Mouse (Mus musculus) skeletal muscle tissue, adult 2 months (tissue): ENCODE measurements around the gene Scrt2.

Experiments
- DNase-seq: peaks from one replicate; pipeline ENCODE4 v3.0.0-alpha.2; 2012; ENCODE audit warnings: low read depth, low spot score

The Scrt2 gene

DNA sequence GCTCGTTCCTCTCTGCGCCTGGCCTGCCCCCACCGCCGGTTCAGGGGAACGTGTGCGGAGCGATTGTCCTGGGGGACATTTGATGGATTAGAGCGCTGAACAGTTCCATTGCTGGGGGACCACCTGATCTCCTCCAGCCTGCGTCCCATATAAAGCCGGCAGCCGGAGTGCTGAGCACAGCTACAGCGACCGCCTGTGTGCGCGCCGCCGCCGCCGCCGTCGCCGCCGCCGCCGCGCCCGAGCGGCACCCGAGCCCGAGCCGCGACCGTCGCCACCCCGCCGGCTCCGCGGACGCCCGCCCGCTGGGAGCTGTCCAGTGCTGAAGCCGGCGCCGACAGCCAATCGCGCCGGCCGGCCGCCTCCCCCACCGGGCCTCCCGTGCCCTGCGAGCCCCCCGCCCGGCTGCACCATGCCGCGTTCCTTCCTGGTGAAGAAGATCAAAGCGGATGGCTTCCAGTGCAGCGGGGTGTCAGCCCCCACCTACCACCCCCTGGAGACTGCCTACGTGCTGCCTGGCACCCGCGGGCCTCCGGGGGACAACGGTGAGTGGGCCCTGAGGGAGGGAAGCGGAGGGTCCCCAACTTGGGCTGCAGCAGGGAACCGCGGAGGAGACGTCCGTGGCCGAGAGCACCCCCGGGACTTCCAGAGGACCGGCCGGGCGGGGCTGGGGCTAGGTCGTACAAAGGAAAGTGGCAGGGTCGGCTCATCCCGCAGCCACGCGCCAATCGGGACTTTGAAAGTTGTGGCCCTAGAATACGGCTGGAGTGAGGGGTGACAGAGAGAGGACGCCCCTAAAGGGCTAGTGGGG lies 516 bp downstream of the Scrt2 start:
- peak; percentile 21 for DNase-seq

DNA sequence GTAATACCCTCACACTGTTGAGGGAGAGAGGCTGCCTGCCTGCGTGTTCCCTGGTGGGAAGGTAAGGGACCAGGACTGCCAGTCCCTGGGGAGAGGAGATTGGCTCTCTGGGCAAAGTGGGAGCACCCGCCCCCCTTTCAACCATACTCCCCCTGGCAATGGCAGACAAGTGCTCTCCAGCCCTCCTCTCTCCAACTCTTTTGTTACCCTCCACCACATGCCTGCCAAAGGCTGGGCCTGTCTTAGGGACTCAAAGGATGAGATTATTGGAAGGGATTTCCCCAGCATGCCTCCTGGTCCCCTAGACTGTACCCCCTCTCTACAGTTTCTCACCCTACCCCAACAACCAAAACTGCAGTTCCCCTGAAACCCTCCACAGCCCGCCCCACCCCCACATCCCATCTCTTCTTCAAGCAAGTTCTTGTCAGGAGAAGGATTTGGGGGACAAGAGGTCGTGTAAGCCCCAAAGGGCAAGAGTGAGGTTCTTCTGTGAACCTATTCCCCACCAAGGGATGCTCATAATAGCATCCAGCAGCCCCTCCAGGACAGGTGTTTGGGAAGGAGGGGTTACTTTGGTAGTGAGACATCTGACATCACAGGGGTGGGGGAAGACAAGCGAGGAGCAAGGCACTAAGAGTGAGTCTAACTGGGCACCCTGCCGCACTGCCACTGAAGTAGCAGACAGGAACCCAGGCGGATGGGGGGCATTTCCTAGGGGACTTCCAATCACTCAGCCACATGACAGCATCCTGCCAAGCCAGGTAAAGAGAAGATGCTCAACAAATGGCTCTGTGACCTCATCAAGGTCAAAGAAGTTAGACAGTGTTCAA lies 1.3 kb downstream of the Scrt2 start:
- DNase-seq: no peak

GRCm38 (mm10) chr2:152083411-152083810 lies 2.1 kb downstream of the Scrt2 start:
- DNase-seq: no peak

GRCm38 (mm10) chr2:152084298-152084697 lies 3.0 kb downstream of the Scrt2 start:
- no peak for DNase-seq

GRCm38 (mm10) chr2:152085414-152085813 lies 4.1 kb downstream of the Scrt2 start:
- DNase-seq: no peak

DNA sequence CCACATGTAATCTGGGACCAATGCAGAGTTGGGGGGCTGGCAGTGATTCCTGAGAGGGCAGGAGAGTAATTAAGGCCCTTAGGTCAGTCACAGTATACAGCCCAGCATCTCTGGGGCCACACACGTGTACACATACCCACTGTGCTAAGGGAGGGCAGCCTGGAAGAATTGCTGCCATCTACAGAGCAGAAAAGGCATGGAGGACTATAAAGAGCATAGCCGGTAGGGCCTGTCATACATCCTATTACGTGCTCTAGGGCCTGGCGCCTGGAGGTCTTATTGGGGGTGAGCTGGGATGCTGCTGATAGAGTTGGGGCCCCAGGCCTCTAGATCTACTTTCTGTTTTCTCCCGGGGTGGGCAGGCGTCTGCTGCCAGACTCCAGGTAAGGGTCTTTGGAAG lies 5.1 kb downstream of the Scrt2 start:
- DNase-seq: no peak

- DNase-seq: no peak
These were observed 5.8 kb downstream of the Scrt2 start for GRCm38 (mm10) chr2:152087111-152087510.

DNA sequence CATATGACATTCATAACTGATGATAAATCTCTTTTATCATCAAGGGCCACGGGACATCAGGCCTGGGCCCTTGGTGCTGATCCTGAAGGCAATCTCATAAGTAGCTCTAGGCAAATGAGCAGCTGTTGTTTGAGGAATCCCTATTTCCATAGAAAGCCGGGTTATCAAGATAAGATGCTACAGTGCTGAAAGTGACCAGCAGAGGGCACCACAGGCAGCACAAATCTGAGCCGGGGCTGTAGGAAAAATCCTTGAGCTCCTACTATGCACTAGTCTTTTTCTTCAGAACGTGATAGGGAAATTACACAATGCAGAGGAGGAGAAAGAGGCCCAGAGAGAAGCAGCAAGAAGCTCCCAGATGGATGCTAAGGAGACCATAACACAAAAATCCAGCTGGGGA lies 7.7 kb downstream of the Scrt2 start:
- no peak for DNase-seq

DNA sequence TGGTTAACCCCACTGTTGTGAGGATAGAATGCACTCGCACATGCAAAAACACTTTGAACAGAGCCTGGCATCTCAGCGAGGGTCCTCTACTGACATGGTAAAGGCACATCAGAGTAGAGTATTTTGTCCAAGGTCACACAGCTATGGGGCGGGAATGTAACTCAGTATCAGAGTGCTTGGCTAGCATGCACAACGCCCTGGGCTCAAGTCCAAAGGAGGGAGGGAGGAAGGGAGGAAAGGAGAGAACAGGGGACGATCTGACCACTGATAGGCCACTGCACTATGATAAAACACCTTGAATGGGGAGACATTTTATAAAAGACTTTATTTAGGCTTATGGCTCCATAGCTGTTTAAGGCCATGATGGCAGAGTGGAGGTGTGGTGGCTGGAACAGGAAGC lies 8.3 kb downstream of the Scrt2 start:
- DNase-seq: no peak

DNA sequence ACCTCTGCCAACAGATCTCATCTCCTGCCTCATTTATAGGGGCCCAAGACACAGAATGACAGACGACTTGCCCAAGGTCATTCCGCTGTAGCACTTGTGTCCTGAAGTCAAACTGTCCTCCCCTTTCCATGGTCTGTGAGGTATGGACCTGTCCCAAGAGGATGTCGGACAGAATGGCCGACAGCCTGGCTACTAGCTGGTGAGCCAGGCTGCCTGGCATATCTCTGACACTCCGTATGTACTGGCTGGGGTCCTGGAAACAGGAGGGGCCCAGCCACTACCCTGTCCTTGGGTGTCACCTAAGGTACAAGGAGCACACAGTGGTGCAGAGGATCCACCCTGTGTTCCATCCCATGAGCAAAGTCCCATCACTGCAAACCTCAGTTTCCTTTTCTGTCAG lies 9.2 kb downstream of the Scrt2 start:
- no peak for DNase-seq

- no peak for DNase-seq
These were observed 10.2 kb downstream of the Scrt2 start for GRCm38 (mm10) chr2:152091342-152092056.

DNA sequence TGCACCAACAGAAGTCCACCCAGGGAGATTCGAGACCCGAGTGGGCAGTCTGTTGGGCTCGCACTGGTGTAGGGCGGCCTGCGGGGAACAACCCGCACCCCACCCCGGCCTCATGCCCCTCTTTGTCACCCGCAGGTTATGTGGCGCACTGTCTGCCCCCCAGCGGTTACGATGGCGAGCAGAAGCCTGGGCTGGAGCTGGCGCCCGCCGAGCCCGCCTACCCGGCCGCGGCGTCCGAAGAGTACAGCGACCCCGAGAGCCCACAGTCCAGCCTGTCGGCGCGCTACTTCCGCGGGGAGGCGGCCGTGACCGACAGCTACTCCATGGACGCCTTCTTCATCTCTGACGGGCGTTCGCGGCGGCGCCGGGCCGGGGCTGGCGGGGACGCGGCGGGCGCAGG lies 11.6 kb downstream of the Scrt2 start:
- DNase-seq: no peak

DNA sequence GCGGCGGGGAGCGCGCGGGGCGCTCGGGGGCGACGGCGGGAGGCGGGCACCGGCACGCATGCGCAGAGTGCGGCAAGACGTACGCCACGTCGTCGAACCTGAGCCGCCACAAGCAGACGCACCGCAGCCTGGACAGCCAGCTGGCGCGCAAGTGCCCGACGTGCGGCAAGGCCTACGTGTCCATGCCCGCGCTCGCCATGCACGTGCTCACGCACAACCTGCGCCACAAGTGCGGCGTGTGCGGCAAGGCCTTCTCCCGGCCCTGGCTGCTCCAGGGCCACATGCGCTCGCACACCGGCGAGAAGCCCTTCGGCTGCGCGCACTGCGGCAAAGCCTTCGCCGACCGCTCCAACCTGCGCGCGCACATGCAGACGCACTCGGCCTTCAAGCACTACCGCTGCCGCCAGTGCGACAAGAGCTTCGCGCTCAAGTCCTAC lies 12.0 kb downstream of the Scrt2 start:
- no peak for DNase-seq

GRCm38 (mm10) chr2:152094856-152095545 lies 13.7 kb downstream of the Scrt2 start:
- DNase-seq: no peak

DNA sequence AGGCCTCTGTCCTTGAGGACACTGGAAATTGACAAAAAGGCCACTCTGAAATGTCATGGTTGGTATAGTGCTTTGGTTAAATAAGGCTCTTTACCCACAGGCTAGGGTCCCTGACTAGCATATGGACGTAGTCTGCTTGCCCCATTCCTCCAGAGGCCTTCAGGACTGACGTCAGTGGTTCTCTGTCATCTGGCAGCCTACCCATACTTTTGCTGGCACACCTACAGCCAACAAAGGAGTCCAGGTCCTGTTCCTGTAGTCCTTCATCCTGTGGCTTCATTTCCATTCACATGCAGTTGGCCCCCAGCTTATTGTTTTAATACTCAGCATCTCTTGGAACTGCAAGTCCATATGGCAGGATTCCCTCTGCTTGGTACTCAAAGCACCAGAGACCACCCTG lies 15.6 kb downstream of the Scrt2 start:
- no peak for DNase-seq

DNA sequence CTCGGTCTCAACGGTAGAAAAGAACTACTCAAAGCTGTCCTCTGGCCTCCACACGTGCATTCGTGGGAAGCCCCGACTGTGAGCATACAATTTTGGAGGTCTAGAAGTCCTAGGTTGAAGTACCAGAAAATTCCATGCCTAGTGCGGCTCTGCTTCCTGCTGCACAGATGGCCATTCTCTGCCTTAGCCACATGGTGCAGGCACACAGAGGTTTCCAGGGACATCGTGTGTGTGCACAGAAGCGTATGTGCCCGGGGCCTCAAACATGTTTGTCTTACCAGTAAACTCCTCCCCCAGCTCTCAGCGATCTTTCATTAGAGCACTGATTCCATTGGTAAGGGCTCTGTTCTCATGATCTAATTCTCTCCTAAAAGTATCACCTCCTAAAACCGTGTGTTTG lies 16.6 kb downstream of the Scrt2 start:
- DNase-seq: no peak

DNA sequence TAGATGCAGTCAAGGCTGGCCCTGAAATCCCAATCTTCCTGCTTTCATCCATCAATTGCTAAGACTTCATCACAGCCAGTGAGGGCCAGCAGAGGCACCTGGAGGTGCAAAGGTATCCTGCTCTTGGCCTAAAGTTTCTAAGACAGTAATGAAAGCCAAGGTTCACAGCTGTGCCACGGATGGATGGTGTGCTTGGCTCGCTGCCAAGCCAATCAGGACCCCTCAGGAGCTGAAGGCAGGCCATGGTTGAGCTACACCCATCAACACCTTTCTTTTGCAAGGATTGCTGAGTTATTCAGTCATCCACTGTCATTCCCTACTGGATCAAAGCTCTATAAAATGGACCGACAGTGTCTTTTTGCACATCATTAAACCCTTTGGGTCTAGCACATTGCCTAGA lies 18.2 kb downstream of the Scrt2 start:
- DNase-seq: no peak

DNA sequence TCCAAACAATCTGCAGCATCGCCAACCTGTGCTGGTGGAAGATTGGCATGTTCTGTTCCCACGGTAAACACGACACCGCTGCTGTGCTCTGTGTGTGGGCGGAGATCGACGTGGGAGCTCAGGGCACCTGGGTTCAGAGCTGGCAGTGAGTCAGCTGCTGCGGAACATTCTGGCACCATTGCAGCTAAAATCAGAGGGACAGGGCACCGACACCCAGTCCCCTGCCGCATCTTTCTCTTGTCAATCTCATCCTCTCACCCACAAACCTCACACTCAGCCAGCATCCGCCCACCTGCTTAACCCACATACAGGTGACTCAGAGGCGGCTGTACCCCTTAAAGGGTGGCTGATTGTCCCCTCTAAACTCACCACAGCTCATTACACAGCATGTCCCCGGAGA lies 20.4 kb downstream of the Scrt2 start:
- DNase-seq: no peak

DNA sequence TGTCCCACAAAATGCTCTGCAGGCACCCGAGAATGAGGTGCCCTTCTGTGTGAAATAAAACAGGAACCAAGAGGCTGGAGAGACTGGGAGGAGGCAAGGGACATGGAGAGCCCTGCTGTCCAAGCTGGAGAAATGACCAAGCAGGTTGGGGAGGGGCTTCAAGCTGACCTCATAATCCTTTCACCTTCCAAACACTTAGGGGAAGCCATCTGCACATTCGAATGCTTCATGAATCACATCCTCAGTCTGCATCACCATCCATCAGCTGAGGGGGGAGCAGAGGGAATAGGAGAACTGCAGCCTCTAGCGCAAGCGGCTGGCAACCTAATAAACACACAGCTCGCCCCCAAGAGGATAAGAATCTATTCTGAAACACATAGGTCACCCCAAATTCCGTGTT lies 21.0 kb downstream of the Scrt2 start:
- no peak for DNase-seq

DNA sequence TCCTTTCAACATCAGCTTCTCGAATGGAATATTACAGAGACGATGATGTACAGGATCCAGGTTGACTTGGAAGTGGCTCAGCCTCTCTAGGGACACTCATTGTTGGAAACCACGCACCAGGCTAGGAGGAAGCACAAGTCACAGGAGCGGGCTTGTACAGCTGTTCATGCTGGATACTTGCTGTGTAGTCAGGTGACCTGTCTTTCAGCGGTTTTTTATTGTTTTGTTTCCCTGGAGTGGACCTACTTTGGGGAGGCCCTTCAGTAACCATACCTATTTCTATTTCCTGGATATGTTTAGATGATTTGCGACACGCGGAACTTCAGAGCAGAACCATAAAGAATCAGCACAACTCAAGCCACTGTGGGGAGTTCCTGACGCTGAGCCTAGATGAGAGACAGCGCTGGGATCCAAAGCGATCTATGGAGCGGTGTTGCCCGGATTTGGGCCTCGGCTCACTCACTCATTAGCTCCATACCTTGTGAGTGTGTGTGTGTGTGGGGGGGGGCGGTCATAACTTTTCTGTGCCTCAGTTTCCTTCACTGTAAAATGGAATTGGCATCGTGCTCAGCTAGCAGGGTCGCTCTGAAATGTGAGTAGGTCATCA lies 23.5 kb downstream of the Scrt2 start:
- DNase-seq: no peak
